Mouse (Mus musculus) B cell, adult 2 months (primary cell): ENCODE data around the gene Cenpf.
"Not testable (repeated sequence)": the region's sequence is repeated elsewhere in the genome, so short reads cannot be mapped to it uniquely, and the experiment has no call there.

Source experiments
- DNase-seq, 2 experiments: peaks; one replicate each; pipeline ENCODE4 v3.0.0; 2022

Cenpf gene

DNA sequence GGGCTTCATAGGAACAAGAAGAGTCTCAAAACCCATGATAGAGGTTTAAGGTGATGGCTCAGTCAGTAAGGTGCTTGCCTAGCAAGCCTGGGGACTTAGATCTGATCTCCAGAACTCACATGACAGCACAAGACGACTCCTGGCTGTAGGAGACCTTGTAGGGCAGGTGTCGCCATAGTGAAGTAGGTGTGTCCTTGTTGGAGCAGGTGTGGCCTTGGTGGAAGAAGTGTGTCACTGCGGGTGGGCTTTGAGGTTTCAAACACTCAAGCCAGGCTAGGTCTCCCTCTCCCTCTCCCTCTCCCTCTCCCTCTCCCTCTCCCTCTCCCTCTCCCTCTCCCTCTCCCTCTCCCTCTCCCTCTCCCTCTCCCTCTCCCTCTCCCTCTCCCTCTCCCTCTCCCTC is 4.6 kb upstream of the Cenpf start:
- not testable (repeated sequence) for DNase-seq

DNA sequence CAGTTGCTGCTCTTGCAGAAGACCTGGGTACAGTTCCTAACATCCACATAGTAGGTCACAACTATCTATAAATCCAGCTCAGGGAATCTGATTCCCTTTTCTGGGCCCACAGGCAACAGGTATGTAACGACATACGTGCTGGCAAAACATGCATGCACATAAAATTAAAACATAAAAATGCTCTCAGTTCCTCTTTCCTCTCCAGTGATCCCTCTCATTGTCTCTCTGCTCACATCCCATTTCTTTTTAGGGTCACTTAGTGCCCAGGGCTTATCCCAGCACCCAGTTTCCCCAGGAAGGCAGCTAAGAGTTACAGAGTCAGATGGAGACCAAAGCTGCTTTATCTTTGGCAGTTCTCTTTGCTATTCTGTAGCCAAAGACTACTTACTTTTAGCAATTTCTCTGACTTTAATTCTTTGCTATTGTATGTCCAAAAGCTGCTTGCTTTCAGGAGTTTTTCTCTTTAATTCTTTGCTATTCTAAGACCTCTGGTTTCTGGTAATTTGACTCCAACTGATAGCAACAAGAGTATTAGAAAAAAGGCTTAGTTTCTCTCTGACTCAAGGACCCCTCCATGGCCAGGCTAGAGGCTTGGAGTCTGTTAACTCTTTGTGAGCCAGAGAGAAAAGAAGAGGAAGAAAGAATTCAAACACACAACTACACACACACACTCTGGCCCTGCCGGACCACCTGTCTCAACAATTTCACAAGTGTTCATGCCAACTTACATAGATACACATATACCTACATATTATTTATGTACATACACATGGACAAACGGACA is 1.4 kb upstream of the Cenpf start:
- peak; percentile 9 to 13 for DNase-seq

DNA sequence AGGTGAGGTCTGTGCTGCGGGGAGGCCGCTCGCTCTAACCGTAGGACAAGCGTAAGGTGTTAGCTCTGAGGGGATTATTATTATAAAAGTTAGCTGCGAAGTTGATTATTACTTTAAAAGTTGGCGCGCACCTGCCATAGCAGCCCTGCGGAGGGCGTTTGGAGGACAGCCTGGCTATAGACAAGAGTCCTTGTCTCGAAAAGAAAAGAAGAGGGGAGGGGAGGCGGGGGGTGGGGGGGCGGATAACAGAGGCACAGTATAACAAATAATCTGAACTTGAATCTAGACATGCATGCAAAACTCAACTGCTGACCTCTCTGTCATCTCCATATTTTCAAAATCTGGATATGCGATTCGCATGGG is 483 bp upstream of the Cenpf start:
- no peak for DNase-seq

DNA sequence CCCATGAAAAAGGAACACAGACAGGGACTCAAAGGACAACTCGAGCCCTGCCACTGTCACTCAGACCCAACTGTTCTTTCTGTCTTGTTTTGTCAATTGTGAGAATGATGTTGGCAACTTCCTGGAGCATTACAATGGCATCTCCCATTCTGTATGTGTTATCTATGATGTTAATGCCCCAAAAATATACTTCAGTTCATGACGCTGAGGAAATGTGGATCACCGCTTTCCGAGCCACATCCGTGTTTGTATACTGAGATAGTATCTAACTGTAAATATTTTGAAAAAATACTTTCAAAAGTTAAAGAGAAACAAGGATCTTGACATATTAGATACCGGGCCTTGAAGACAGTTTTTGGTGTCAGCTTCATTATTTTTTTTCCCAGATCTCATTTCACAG is 1.9 kb downstream of the Cenpf start:
- no peak for DNase-seq

DNA sequence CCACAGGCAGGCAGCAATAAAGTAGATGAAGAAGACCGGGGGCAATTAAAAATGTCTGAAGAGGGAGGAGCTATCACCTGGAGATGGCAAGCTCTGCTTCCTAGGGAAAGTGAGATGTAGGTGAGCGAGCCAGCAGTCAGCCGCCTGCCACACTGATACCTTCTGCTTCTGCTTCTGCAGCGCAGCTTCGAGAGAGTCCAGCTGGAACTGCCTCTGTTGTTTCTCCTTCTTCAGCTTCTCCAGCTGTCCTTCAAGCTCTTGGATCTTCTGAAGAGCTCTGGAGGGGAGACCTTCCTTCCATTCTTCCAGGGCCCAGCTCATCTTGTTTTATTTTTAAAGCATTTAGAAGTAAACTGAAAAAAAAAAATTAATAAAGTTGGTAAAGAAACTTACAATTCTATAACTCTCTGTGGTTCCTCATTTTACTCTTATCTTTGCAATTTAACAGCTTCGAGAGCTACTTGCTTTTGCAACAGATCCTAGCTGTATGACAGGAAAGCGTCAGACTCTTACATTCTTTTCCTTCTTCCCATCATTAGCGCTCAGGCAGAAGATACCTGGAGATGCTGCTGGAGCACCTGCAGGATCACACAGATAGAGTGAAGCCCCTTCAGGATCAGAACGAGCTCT is 3.0 kb downstream of the Cenpf start:
- DNase-seq = no peak

DNA sequence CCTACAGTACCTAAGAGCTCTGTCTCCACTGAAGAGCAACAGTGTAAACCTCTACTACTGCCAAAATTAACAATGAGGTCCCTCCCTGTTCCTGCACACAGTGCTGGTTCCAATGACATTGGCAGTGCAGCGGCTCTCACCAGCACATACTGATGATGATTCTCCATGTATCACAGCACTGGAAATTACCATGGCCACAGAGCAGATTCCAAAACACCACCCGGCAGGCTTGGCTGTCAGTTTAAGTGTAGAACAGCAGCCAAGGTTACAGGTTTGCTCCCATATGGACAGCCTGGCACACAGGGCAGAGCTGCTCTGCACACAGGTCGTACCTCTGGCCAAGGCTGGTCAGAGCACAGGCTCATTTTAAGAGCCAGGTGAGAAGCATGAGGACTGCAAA is 8.3 kb downstream of the Cenpf start:
- no peak for DNase-seq

DNA sequence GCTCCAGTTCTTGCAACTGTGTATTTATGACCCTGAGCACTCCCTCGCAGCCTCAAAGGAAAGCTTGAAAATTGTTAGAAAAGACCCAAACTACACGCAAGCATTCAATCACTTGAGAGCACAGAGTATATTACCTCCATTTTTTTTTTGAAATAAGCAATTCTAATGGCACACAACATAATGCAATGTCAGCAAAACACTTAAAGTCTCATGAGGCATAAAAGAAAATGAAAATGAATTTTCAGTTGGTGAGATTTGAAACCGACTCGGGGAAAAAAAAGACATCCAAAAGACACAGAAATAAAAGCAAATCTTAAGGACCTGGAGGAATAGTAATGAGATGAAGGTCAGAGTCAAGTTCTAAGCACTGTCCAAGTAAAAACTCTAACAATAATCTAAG is 11.9 kb downstream of the Cenpf start:
- DNase-seq = no peak

DNA sequence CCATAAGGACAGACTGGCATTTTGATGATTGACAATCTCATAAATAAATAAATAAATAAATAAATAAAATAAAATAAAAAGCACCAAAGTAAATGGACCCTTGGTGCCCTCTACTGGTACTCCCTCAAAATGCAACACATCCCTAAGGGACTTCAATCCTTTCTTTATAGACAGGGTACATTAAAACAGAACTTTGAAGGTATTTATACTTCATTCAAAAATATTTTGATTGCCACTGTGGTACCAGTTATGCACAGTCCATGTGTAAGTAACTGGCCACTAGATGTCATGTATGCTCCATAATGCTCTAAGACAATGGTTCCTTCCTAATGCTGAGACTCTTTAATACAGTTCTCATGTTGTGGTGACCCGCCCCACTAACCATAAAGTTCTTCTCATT is 12.5 kb downstream of the Cenpf start:
- DNase-seq = peak; percentile 41 to 59

DNA sequence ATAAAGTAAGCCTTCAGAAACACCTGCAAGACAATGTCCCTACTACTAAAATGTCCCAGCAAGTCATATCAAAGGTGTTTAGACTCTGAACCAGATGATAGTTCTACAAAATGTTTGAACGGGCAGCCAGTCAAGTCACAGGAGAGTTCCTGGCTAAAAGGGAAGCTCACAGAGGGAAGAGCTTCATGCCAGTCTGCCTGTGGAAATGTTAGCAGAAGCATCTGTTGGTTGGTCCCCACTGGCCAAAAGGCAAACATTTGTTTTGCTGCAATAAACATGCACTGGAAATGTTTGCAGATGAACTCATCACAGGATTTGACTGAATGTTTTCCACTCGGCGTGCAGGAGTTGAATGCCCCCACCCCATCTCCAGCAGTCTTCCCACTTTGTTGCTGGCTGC is 21.9 kb downstream of the Cenpf start:
- DNase-seq = no peak

DNA sequence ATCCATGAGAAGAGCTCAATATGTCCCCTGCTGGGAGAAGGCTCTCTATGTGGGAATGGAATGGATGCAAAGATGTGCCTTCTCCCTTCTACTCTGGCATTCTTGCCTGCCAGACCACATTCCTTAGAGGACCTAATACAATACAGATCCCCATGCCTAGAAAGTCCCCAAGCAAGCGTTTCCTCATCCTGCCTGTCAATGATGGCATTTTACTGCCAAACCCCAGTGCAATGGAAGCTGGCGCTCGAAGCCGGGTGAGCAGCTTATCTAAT is 23.1 kb downstream of the Cenpf start:
- no peak for DNase-seq

DNA sequence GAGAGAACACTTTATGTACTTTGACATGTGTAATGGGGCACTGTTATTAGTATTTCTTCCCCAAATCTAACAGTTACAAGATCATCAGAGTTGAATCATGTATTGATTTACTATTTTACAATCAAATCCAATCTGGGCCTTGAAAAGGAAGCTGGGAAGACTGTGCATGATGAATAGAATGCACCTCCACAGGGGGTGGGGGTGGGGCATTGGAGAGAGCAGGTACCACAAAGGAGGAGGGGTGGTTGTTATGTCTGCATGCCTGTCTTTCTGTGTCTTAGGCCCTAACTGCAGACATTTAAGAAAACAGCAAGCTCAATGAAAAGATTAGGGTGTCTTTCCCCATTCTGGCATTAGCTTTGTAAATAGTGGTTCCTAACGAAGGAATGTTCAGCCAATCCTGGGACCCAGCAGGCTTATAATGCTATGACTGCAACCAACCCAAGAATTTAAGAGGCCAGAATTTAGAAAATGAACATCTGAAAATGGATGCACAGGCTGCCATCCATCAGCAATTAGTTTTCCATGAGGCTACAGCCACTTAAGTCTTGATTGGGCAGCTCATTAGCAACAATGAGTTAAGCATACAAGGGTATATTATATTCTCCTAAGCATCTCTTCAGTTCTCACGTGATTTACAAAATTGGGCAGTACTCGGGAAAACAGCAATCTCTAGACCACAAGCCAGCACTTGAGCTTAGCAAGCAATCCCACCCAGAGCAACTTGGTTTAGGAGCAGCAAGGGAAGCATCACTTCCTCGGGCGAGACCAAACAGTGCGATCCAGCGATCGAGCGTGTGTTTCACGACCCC is 23.6 kb downstream of the Cenpf start:
- DNase-seq = no peak

DNA sequence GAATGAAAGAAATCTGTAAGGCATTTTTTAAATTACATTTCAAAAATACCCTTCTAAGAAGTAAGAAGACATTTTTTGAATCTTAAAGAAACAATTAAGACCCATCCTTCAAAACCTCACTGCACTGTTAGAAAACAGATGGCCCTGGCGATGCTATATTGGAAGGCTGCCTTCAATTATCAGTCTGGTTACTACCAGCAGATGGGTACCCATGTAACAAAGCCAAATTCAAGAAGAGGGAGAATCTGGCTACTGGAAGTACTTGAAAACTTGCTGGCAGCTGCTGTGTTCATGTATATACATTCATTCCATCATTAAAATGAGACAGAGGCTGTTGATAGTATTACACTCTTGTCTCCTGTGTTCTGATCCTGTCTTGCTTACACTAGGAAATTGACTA is 24.4 kb downstream of the Cenpf start:
- no peak for DNase-seq

DNA sequence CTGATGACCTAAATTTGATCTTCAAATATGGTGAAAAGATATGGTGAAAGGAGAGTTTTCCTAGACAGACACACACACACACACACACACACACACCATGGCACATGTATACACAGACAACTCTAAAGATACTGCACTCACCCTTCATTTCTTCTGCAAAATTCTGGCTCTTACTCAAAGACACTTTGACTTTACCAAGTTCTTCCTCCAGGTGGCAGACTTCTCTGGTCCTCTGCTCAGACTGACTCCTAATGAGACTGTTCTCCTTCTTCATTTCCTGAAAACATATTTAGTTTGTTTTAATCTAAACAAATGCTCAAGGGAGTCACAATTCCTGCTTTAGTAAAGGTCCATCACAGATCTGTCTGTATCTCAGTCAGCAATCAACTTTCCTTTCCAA is 26.0 kb downstream of the Cenpf start:
- peak; percentile 48 to 58 for DNase-seq

DNA sequence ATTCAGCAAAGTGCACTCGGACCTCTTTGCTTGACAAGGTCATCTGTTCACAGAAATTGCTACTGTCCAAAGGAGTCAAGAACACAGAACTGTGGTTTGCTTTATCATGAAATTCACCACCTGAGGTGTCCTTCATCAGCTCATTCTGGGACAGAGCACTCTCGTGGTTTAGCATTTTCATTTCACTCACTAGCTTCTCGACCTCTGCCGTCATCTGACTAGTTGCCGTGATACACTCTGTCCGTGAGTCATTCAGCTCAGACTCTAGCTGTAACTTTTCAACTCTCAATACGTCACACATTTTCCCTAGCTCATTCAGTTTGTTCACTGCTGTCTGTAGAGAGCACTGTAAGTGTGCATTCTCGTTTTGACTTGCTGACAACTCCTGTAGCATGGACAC is 30.5 kb downstream of the Cenpf start:
- no peak for DNase-seq

DNA sequence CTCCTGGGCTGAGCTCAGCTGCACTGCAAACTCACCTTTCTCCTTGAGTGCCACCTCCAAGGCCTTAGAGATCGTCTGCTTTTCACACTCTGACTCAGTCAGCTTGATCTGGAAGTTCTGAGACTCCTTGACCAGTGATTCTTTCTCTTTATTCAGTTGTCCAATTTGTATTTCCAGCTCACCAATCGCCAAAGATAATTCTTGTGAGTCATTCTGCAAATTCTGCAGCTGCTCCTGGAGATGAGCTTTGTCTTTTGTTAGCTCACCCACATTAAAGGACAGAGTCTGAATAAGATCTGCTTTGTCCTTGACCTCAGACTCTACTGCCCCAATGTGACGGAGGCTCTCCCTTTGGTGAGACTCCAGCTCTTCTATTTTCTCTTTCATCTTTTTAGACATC is 34.1 kb downstream of the Cenpf start:
- DNase-seq = no peak

DNA sequence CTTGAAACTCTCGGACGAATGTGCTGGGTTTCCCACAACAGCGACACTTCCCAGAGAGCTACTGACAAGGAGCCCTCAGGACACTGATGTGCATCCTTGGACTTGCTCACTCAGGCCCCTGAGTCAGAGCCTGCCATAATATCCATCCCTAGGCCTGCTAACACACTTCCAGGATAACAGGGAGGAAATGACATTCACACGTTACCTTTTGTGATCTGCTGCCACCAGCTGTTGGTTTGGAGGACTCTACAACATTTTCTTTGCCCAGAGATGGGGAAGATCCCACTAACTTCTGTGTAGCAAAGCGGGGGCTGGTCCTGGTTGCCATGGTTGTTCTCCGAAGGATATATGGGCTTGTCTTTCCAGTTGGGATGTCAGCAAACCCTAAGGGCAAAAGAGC is 41.3 kb downstream of the Cenpf start:
- no peak for DNase-seq

DNA sequence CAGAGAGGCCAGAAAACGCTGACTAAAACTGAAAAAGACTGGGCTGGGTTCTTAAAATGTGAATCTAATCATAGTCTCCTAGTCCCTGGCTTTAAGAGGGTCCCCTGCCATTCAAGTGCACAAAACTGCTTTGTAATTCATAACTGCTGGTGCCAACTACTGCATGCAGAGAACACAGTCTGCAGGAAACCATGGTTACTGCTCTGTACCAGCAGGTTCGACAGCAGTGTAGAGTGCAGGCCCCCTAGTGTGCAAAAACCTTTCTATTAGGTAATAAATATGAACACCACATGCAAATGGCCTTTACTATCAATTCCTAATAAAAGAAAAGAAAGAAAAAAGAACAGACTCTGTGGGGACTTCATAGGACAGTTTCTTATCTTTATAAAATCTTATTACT is 42.5 kb downstream of the Cenpf start:
- DNase-seq = no peak

DNA sequence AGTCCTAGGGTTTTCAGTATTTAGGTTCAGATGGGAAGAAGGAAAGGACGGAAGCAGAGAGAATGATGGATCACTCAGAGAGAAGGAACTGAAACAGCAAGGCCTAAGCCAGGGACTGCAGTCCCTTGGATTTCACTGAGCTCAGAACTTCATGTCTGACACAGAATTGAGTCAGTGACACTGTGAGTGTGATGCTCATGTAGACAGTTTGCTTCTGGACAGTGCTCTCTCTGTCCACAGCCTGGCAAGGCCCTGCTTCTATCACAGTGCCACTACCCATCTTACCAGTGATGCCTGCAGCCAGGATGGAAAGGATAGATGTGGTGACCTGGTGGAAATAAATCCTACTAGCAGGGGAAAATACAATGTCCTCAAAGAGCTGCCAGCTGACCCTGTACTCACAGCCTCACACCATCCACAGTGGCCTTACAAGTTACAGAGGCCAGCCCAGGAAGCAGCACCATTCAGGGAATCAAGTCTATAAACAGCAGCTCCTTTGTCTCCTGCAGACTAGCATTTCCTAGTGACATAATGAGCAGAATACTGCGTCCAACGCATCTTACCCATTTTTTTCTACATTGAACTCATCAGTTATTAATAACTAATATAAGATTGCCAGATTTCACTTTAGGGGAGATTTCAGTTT is 43.1 kb downstream of the Cenpf start:
- no peak for DNase-seq

DNA sequence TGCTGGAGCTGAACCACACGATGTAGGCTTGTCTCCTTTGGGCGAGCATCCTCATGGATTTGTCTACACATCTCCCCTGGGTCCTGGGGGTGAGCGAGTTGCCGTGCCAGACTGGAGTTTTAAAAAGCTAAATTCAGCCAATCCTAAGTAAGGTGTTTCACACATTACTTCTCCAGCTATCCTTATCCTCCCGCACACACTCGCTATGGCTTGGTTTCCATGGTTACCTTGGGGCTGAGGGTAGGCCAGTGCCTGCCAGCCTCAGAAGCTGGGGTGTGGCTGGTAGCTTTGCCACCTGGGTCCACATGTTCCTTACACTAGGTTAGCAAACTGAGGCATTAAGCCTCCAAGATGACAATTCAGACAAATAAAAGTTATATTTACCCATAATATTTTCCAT is 48.3 kb downstream of the Cenpf start:
- DNase-seq = no peak

DNA sequence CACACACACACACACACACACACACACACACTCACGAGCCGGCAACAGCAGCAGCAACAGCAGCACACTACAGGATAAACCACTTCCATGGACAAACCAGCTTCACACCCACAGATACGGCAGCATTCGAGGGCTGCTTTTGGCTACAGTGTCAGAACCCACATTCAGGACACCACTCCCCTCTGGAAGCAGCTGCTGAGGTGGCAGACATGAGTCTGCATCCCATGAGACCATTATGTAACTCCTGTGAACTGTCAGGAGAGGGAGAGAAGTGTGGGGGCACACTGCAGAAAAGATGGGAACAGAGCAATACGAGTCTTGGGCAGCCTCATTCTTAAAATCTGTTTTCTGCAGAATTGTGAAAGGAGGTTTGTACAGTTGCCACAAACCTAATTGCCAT is 54.1 kb downstream of the Cenpf start:
- DNase-seq = no peak

DNA sequence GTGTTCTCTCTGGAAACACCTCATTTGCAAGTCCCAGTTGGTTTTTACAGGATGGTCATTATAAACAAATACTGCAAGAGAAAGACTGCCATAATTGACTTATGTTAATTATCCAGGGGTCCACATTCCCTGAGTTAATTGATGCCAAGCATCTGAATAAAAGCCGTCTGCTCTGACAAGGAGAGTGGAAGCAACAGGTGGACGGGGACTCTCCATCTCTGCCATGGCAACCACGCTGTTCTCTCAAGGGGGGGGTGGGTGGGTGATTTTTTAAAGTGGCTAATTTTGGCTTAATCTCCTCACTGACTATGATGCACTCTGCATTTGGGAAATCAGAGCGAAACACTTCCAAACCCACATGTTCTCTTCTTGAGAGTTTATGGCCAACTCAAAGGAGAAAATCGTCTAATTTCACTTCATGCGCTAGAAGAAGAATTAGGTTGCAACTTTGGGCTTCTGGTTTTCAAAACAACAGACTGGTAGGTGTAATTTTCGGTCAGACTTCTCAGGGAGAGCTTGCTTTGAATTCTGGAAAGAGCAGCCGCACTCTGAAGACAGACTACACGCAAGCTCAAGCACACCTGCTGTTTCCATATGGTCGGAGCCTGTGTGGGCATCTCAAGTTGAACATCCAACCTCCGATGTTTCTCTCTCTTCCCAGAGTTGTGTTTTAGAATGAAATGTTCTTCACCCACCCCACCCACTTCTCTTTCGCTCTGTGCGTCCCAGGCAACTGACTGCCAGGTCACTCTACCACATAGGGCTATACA is 55.8 kb downstream of the Cenpf start:
- no peak for DNase-seq

DNA sequence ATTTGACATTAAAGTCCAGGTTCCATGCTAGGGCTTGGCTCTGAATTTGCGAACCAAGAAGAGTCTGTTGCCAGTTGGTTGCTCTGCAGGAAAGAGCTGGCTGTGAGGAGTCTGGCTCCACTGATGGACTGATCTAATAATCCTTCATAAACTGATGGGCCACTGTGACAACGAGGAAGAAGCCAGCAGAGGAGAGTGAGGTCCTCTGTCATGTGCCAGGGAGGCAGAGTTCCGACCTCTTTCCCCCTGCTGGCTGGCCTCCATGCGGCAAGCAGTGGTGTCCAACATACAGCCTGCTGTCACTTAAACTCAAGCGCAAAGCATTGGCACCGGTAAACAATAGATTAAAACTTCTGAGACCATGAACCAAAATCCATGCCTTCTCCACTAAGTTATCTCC is 57.9 kb downstream of the Cenpf start:
- DNase-seq = no peak
